Mouse (Mus musculus) ES-E14 (cell line): ENCODE measurements at regions not wholly inside any gene's neighbourhood (a gene's known extent, or its start where the extent isn't known, plus 50 kb on each side); places are given as distances from the start of the nearest gene placed in this dataset.

ENCODE experiments used
- CHD2 ChIP-seq: IDR thresholded peaks from 2 replicates; pipeline ENCODE4 v1.6.1; 2014; ENCODE audit warnings: mild to moderate bottlenecking, low read depth, low read length, inconsistent platforms
- MAFK ChIP-seq: IDR thresholded peaks from 2 replicates; pipeline ENCODE4 v1.6.1; 2014; ENCODE audit warnings: mild to moderate bottlenecking, low read depth, low read length, inconsistent platforms; ENCODE audit not compliant: insufficient read depth
- ZC3H11A ChIP-seq: IDR thresholded peaks from 2 replicates; pipeline ENCODE4 v1.6.1; 2012; ENCODE audit warnings: low read depth, mild to moderate bottlenecking, inconsistent platforms, low read length, borderline replicate concordance
- ZNF384 ChIP-seq: IDR thresholded peaks from 2 replicates; pipeline ENCODE4 v1.6.1; 2012; ENCODE audit warnings: low read depth, low read length, inconsistent platforms

- no peak for TF ChIP-seq CHD2
- no peak for TF ChIP-seq ZC3H11A
- peak; percentile 46; the same call in 1 of the 2 replicates for TF ChIP-seq MAFK
- no peak for TF ChIP-seq ZNF384
Measured at GRCm38 (mm10) chr17:82828434-82828997, 386.6 kb upstream of the Pkdcc start.
